Mouse (Mus musculus) mesoderm, embryonic 11.5 days (tissue): ENCODE measurements at regions not wholly inside any gene's neighbourhood (a gene's known extent, or its start where the extent isn't known, plus 50 kb on each side); places are given as distances from the start of the nearest gene placed in this dataset.

Experiments used
- DNase-seq: peaks from one replicate; pipeline ENCODE4 v3.0.0-alpha.2; 2012; ENCODE audit warnings: low read depth, low spot score

- no peak for DNase-seq
Measured at GRCm38 (mm10) chr3:114463267-114463666, 432.9 kb downstream of the Col11a1 start.

GRCm38 (mm10) chr3:114463714-114464545, 433.6 kb downstream of the Col11a1 start:
- DNase-seq = no peak

- DNase-seq = no peak
Measured at GRCm38 (mm10) chr3:114464546-114464888, 434.2 kb downstream of the Col11a1 start.

GRCm38 (mm10) chr3:114483904-114484303, 420.0 kb upstream of the Olfm3 start:
- no peak for DNase-seq

- peak; percentile 57 for DNase-seq
Measured at GRCm38 (mm10) chr3:114507690-114508332, 396.1 kb upstream of the Olfm3 start.

- DNase-seq = no peak
Measured at GRCm38 (mm10) chr3:114515233-114515632, 388.6 kb upstream of the Olfm3 start.

GRCm38 (mm10) chr3:114544353-114544752, 359.5 kb upstream of the Olfm3 start:
- no peak for DNase-seq

GRCm38 (mm10) chr3:114547218-114547617, 356.7 kb upstream of the Olfm3 start:
- DNase-seq = no peak

- DNase-seq = no peak
Measured at GRCm38 (mm10) chr3:114570978-114571377, 332.9 kb upstream of the Olfm3 start.
